In genomic region chr3:57487455-57488153, GRCm38 (mm10) we compare ENCODE assay signal across 9 mouse cellular contexts.
DNase-seq lines count a peak whose midpoint lies in the region; ATAC-seq and TF ChIP-seq lines count a peak whose summit lies in the region.
"Had no signal": no experiment of that assay in that cellular context is flagged by ENCODE, and none has a peak within 500 bp of the region (broad histone marks: within the 10 kb centered on the region; RNA-seq: fewer than 3 reads in every experiment).

No protein-coding gene starts in this region.

- no peak overlapping the region for H3K4me2 ChIP-seq in hindbrain, embryonic 14.5 days (replicated peaks)
- peak overlapping the region; percentile 39 for H3K4me2 ChIP-seq in embryonic facial prominence, embryonic 13.5 days
- no peak overlapping the region for H3K4me2 ChIP-seq in intestine, postnatal 0 days (replicated peaks; ENCODE audit: low read depth)

- no peaks in the 10 kb centered on the region for H3K36me3 ChIP-seq in hindbrain, embryonic 10.5 days
- H3K36me3 ChIP-seq in hindbrain, embryonic 14.5 days (replicated peaks; ENCODE audit: control insufficient read depth, insufficient read depth), result no peaks in the 10 kb centered on the region
- no peaks in the 10 kb centered on the region for H3K36me3 ChIP-seq in embryonic facial prominence, embryonic 13.5 days
- H3K36me3 ChIP-seq in intestine, postnatal 0 days (ENCODE audit: control insufficient read depth, insufficient read depth), result no peaks in the 10 kb centered on the region
- H3K36me3 ChIP-seq: G1E had no signal

- no peaks in the 10 kb centered on the region for H3K4me1 ChIP-seq in hindbrain, embryonic 10.5 days (replicated peaks)
- H3K4me1 ChIP-seq in hindbrain, embryonic 14.5 days (replicated peaks; ENCODE audit: control insufficient read depth, insufficient read depth, low read length), result no peaks in the 10 kb centered on the region
- H3K4me1 ChIP-seq in embryonic facial prominence, embryonic 13.5 days, result peaks cover 19% of the 10 kb centered on the region
- H3K4me1 ChIP-seq in intestine, postnatal 0 days (replicated peaks; ENCODE audit: control insufficient read depth, insufficient read depth, low read length), result no peaks in the 10 kb centered on the region

- H3K27me3 ChIP-seq in hindbrain, embryonic 10.5 days (ENCODE audit: insufficient read depth, poor library complexity, severe bottlenecking), result no peaks in the 10 kb centered on the region
- no peaks in the 10 kb centered on the region for H3K27me3 ChIP-seq in hindbrain, embryonic 14.5 days (ENCODE audit: control insufficient read depth, insufficient read depth, low read length)
- no peaks in the 10 kb centered on the region for H3K27me3 ChIP-seq in embryonic facial prominence, embryonic 13.5 days
- H3K27me3 ChIP-seq in intestine, postnatal 0 days (replicated peaks; ENCODE audit: control insufficient read depth, insufficient read depth, low read length), result no peaks in the 10 kb centered on the region

- peak; percentile 43 for DNase-seq in hindbrain, embryonic 10.5 days (ENCODE audit: low spot score)
- DNase-seq in hindbrain, embryonic 14.5 days (ENCODE audit: low spot score), result no peak
- DNase-seq in mesoderm, embryonic 11.5 days (ENCODE audit: low read depth, low spot score), result peak; percentile 69
- DNase-seq in frontal cortex, adult 2 months (ENCODE audit: extremely low spot score in 1 of 2, low spot score in 1 of 2), result no peak
- DNase-seq in left cerebral cortex, adult 18-20 months (ENCODE audit: low spot score in 2 of 2), result no peak

- H3K4me3 ChIP-seq in hindbrain, embryonic 10.5 days, result no peak overlapping the region
- no peak overlapping the region for H3K4me3 ChIP-seq in hindbrain, embryonic 14.5 days (replicated peaks; ENCODE audit: low read length)
- peak overlapping the region; percentile 20 for H3K4me3 ChIP-seq in embryonic facial prominence, embryonic 13.5 days
- H3K4me3 ChIP-seq in intestine, postnatal 0 days (ENCODE audit: low read depth, low read length), result no peak overlapping the region

- 72% methylated on average over 8 of the region's 8 CpGs for WGBS in hindbrain, embryonic 10.5 days
- 89% methylated on average over 8 of the region's 8 CpGs for WGBS in hindbrain, embryonic 14.5 days
- 26% methylated on average over 8 of the region's 8 CpGs for WGBS in embryonic facial prominence, embryonic 13.5 days
- whole genome bisulfite sequencing in intestine, postnatal 0 days, result 39% methylated on average over 8 of the region's 8 CpGs

- no peak overlapping the region for H3K9ac ChIP-seq in hindbrain, embryonic 14.5 days
- no peak overlapping the region for H3K9ac ChIP-seq in embryonic facial prominence, embryonic 13.5 days
- H3K9ac ChIP-seq in intestine, postnatal 0 days (ENCODE audit: low read depth, low read length), result no peak overlapping the region

- no peaks in the 10 kb centered on the region for H3K9me3 ChIP-seq in hindbrain, embryonic 10.5 days
- no peaks in the 10 kb centered on the region for H3K9me3 ChIP-seq in hindbrain, embryonic 14.5 days (ENCODE audit: control insufficient read depth, low read length)
- H3K9me3 ChIP-seq in embryonic facial prominence, embryonic 13.5 days, result no peaks in the 10 kb centered on the region
- no peaks in the 10 kb centered on the region for H3K9me3 ChIP-seq in intestine, postnatal 0 days (ENCODE audit: control insufficient read depth)

- H3K27ac ChIP-seq in hindbrain, embryonic 10.5 days, result no peak overlapping the region; the same call in 1 of the 2 replicates
- no peak overlapping the region for H3K27ac ChIP-seq in hindbrain, embryonic 14.5 days
- H3K27ac ChIP-seq in embryonic facial prominence, embryonic 13.5 days, result peak overlapping the region; percentile 91
- 0 out of 2 replicates have a peak overlapping the region, but pooled peaks have one; percentile 21 for H3K27ac ChIP-seq in intestine, postnatal 0 days (ENCODE audit: low read depth, low read length)

- ATAC-seq in hindbrain, embryonic 14.5 days (ENCODE audit: low FRiP score), result no peak
- peak; percentile 82; the same call in 1 of the 2 replicates for ATAC-seq in embryonic facial prominence, embryonic 13.5 days (ENCODE audit: insufficient number of reproducible peaks, insufficient read depth, low FRiP score, low TSS enrichment, low read depth)
- no peak for ATAC-seq in intestine, postnatal 0 days
- no peak for ATAC-seq in erythroblast, adult 5-6 weeks (replicated peaks; ENCODE audit: low FRiP score, poor library complexity, severe bottlenecking)

- TF ChIP-seq CTCF in intestine, postnatal 0 days (IDR thresholded peaks at IDR 0.05; ENCODE audit: low read depth), result no peak

Comparison
In these comparisons a context has a peak if more than half of its experiments do, and no peak if none do; other contexts are left out.
1. DNase-seq: peak in hindbrain, embryonic 10.5 days (single experiment) and mesoderm, embryonic 11.5 days (single experiment); none in hindbrain, embryonic 14.5 days (single experiment), frontal cortex, adult 2 months (0 of 2) and left cerebral cortex, adult 18-20 months (0 of 2).
2. H3K27ac ChIP-seq: peak in embryonic facial prominence, embryonic 13.5 days (single experiment) and intestine, postnatal 0 days (single experiment); none in hindbrain, embryonic 10.5 days (single experiment) and hindbrain, embryonic 14.5 days (single experiment).